Mouse (Mus musculus) induced T-regulatory cell, adult 2 months (primary cell): ENCODE results near the gene Zfp507.

ENCODE experiments used
- DNase-seq: peaks from one replicate; pipeline ENCODE4 v3.0.0-alpha.2; 2012; ENCODE audit warnings: low read depth

Gene Zfp507

GRCm38 (mm10) chr7:35802906-35803595, at the start of gene Zfp507:
Gene Zfp507, minus strand, starts transcription at chr7:35803003.
- DNase-seq = peak; percentile 90

GRCm38 (mm10) chr7:35850426-35850825, 47.6 kb upstream of the Zfp507 start:
- no peak for DNase-seq

- DNase-seq = no peak
Measured at GRCm38 (mm10) chr7:35848526-35848925, 45.7 kb upstream of the Zfp507 start.

- DNase-seq = no peak
Measured at GRCm38 (mm10) chr7:35840504-35840903, 37.7 kb upstream of the Zfp507 start.

GRCm38 (mm10) chr7:35836851-35837250, 34.0 kb upstream of the Zfp507 start:
- no peak for DNase-seq

GRCm38 (mm10) chr7:35836415-35836814, 33.6 kb upstream of the Zfp507 start:
- no peak for DNase-seq

GRCm38 (mm10) chr7:35830119-35830518, 27.3 kb upstream of the Zfp507 start:
- DNase-seq = no peak

- DNase-seq = no peak
Measured at GRCm38 (mm10) chr7:35823906-35824305, 21.1 kb upstream of the Zfp507 start.

- no peak for DNase-seq
Measured at GRCm38 (mm10) chr7:35822320-35822719, 19.5 kb upstream of the Zfp507 start.

GRCm38 (mm10) chr7:35821357-35821756, 18.6 kb upstream of the Zfp507 start:
- no peak for DNase-seq

GRCm38 (mm10) chr7:35819486-35819885, 16.7 kb upstream of the Zfp507 start:
- no peak for DNase-seq

GRCm38 (mm10) chr7:35814759-35815551, 12.2 kb upstream of the Zfp507 start:
- no peak for DNase-seq

GRCm38 (mm10) chr7:35813306-35813705, 10.5 kb upstream of the Zfp507 start:
- DNase-seq = no peak

GRCm38 (mm10) chr7:35810736-35811135, 7.9 kb upstream of the Zfp507 start:
- DNase-seq = peak; percentile 29

GRCm38 (mm10) chr7:35804206-35804605, 1.4 kb upstream of the Zfp507 start:
- no peak for DNase-seq

GRCm38 (mm10) chr7:35802201-35802905, 450 bp downstream of the Zfp507 start:
- no peak for DNase-seq

- no peak for DNase-seq
Measured at GRCm38 (mm10) chr7:35796123-35796522, 6.7 kb downstream of the Zfp507 start.

- DNase-seq = no peak
Measured at GRCm38 (mm10) chr7:35794145-35794664, 8.6 kb downstream of the Zfp507 start.

GRCm38 (mm10) chr7:35792150-35792848, 10.5 kb downstream of the Zfp507 start:
- no peak for DNase-seq

- DNase-seq = no peak
Measured at GRCm38 (mm10) chr7:35790926-35791325, 11.9 kb downstream of the Zfp507 start.

GRCm38 (mm10) chr7:35790201-35790600, 12.6 kb downstream of the Zfp507 start:
- DNase-seq = no peak

- DNase-seq = no peak
Measured at GRCm38 (mm10) chr7:35785579-35785978, 17.2 kb downstream of the Zfp507 start.
